Mouse (Mus musculus): ENCODE results near the gene Cabp4. TPM values are rescaled to one million over a fixed set of nuclear protein-coding genes. Genes with fewer than 3 reads are reported as not detected.
A peak's percentile ranks its signal among the peaks of the same experiment; 100 is the strongest.
"Not testable (repeated sequence)": the region's sequence is repeated elsewhere in the genome, so short reads cannot be mapped to it uniquely, and the experiment has no call there.

The Cabp4 gene
- polyA plus RNA-seq, 1 experiment, result 0.05 TPM

DNA sequence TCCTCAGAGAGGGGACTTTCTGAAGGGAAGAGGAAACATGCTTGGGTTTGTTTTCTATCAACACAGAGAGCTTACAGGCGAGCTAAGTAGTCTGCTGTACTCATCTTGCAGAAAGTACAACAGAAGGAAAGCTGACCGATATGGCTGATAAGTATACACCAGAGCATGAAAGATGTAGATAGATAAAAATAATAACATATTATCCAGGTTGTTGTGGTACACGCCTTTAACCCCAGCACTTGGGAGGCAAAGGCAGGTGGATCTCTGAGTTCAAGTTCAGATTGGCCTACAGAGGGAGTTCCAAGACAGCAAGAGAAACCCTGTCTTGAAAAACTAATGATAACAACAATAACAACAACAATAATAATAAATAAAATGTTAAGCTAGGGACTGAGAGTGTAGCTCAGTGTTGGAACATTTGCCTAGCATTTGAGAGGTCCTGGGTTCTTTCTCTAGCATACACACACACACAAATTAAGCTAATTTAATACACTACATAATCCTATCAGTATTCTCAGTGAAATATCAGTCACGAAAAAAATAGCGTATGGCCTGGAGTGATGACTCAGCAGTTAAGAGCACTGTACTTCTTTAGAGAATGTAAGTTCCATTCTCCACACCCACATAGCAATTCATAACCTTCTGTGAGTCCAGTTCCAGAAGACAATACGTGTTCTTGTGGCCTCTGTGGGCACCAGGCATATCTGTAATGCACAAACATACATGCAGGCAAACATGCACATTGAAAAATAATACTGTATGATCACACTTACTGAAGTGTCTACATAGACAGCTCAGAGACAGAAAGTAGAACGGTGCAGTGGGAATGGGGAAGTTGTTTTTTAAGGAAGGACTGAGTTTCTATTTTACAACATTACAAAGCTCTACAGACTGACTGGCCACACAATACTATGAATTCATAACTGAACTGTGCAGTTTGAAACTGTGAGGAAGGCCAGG is 21.1 kb downstream of the Cabp4 start:
- peaks cover 81% of the 10 kb centered on the region for H3K4me1 ChIP-seq (ENCODE audit: control insufficient read depth)
- H3K9me3 ChIP-seq (ENCODE audit: control insufficient read depth, low read length), result peaks cover 4% of the 10 kb centered on the region
- no peaks in the 10 kb centered on the region for H3K27me3 ChIP-seq (ENCODE audit: control insufficient read depth)
- no peak overlapping the region for H3K4me3 ChIP-seq (replicated peaks)
- TF ChIP-seq TAL1 (IDR thresholded peaks at IDR 0.05; ENCODE audit: low read length) (no peak), GATA1 (IDR thresholded peaks at IDR 0.05; ENCODE audit: low read length) (no peak)
- peaks cover 29% of the 10 kb centered on the region for H3K36me3 ChIP-seq (ENCODE audit: control insufficient read depth)

DNA sequence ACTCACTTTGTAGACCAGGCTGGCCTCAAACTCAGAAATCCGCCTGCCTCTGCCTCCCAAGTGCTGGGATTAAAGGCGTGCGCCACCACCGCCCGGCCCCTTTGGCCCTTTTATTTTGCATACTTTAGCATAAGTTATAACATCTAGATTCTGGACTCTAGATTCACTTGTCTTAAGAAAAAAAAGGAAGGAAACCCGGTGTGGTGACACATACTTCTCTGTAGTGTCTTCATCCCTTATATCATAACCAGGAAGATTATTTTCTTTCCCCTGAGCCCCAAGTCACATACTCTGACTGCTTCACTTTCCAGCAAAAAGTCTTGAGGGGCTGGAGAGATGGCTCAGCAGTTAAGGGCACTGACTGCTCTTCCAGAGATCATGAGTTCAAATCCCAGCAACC is 21.9 kb downstream of the Cabp4 start:
- peaks cover 73% of the 10 kb centered on the region for H3K4me1 ChIP-seq (ENCODE audit: control insufficient read depth)
- not testable (repeated sequence) for H3K9me3 ChIP-seq (ENCODE audit: control insufficient read depth, low read length)

GRCm38 (mm10) chr19:4121097-4121805 is 22.6 kb downstream of the Cabp4 start:
- Histone ChIP-seq H3K36me3 (ENCODE audit: control insufficient read depth) (peaks cover 32% of the 10 kb centered on the region), H3K4me1 (ENCODE audit: control insufficient read depth) (peaks cover 67% of the 10 kb centered on the region), H3K9me3 (ENCODE audit: control insufficient read depth, low read length) (peaks cover 4% of the 10 kb centered on the region), H3K27me3 (ENCODE audit: control insufficient read depth) (no peaks in the 10 kb centered on the region), H3K4me3 (replicated peaks) (peak overlapping the region; percentile 74)
- TF ChIP-seq GATA1 (IDR thresholded peaks at IDR 0.05; ENCODE audit: low read length), result no peak
- no peak for TF ChIP-seq TAL1 (IDR thresholded peaks at IDR 0.05; ENCODE audit: low read length)

More for the DNA sequence above, 21.9 kb downstream of the Cabp4 start:
- H3K4me3 ChIP-seq (replicated peaks); H3K27me3 ChIP-seq (ENCODE audit: control insufficient read depth): not testable (repeated sequence)
- peaks cover 29% of the 10 kb centered on the region for H3K36me3 ChIP-seq (ENCODE audit: control insufficient read depth)

DNA sequence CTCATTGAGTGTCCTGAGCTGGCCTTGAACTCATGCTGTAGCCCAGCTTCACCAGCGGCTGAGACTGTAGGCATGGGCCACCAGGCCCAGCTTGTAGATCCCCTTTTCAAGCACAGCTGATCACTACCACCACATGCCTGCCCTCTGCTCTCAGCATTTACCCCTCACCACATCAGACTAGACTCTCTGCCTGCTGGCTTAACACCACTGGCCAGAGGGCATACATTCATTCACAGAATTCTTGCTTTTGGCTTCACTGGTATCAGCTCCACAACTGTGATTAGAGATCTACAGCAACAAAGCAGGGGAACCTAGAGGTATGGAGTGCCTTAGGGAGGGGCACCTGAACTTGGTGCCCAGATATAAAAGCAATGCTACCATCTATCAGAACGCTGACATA is 23.3 kb downstream of the Cabp4 start:
- no peak for TF ChIP-seq TAL1 (IDR thresholded peaks at IDR 0.05; ENCODE audit: low read length)
- no peak for TF ChIP-seq GATA1 (IDR thresholded peaks at IDR 0.05; ENCODE audit: low read length)
- no peaks in the 10 kb centered on the region for H3K27me3 ChIP-seq (ENCODE audit: control insufficient read depth)
- peaks cover 65% of the 10 kb centered on the region for H3K4me1 ChIP-seq (ENCODE audit: control insufficient read depth)
- H3K4me3 ChIP-seq (replicated peaks), result peak overlapping the region; percentile 74
- peaks cover 4% of the 10 kb centered on the region for H3K9me3 ChIP-seq (ENCODE audit: control insufficient read depth, low read length)
- peaks cover 39% of the 10 kb centered on the region for H3K36me3 ChIP-seq (ENCODE audit: control insufficient read depth)

- H3K36me3 ChIP-seq (ENCODE audit: control insufficient read depth), result peaks cover 45% of the 10 kb centered on the region
- no peak overlapping the region for H3K4me3 ChIP-seq (replicated peaks)
- H3K27me3 ChIP-seq (ENCODE audit: control insufficient read depth), result no peaks in the 10 kb centered on the region
- peaks cover 62% of the 10 kb centered on the region for H3K4me1 ChIP-seq (ENCODE audit: control insufficient read depth)
- peaks cover 4% of the 10 kb centered on the region for H3K9me3 ChIP-seq (ENCODE audit: control insufficient read depth, low read length)
- TF ChIP-seq GATA1 (IDR thresholded peaks at IDR 0.05; ENCODE audit: low read length), result no peak
- no peak for TF ChIP-seq TAL1 (IDR thresholded peaks at IDR 0.05; ENCODE audit: low read length)
Observed at GRCm38 (mm10) chr19:4119716-4120487, 23.9 kb downstream of the Cabp4 start.

GRCm38 (mm10) chr19:4118350-4118749 is 25.5 kb downstream of the Cabp4 start:
- H3K9me3 ChIP-seq (ENCODE audit: control insufficient read depth, low read length), result peaks cover 4% of the 10 kb centered on the region
- H3K4me1 ChIP-seq (ENCODE audit: control insufficient read depth), result peaks cover 62% of the 10 kb centered on the region
- no peak overlapping the region for H3K4me3 ChIP-seq (replicated peaks)
- TF ChIP-seq GATA1 (IDR thresholded peaks at IDR 0.05; ENCODE audit: low read length) (no peak), TAL1 (IDR thresholded peaks at IDR 0.05; ENCODE audit: low read length) (no peak)
- no peaks in the 10 kb centered on the region for H3K27me3 ChIP-seq (ENCODE audit: control insufficient read depth)
- peaks cover 61% of the 10 kb centered on the region for H3K36me3 ChIP-seq (ENCODE audit: control insufficient read depth)

- no peak for TF ChIP-seq GATA1 (IDR thresholded peaks at IDR 0.05; ENCODE audit: low read length)
- TF ChIP-seq TAL1 (IDR thresholded peaks at IDR 0.05; ENCODE audit: low read length), result no peak
- peaks cover 74% of the 10 kb centered on the region for H3K36me3 ChIP-seq (ENCODE audit: control insufficient read depth)
Observed at GRCm38 (mm10) chr19:4117006-4117405, 26.8 kb downstream of the Cabp4 start.

GRCm38 (mm10) chr19:4115816-4116215 is 28.0 kb downstream of the Cabp4 start:
- H3K4me3 ChIP-seq (replicated peaks), result no peak overlapping the region
- peaks cover 44% of the 10 kb centered on the region for H3K4me1 ChIP-seq (ENCODE audit: control insufficient read depth)
- peaks cover 83% of the 10 kb centered on the region for H3K36me3 ChIP-seq (ENCODE audit: control insufficient read depth)

More at GRCm38 (mm10) chr19:4117006-4117405, 26.8 kb downstream of the Cabp4 start:
- Histone ChIP-seq H3K9me3 (ENCODE audit: control insufficient read depth, low read length) (peaks cover 4% of the 10 kb centered on the region), H3K4me3 (replicated peaks) (no peak overlapping the region), H3K4me1 (ENCODE audit: control insufficient read depth) (peaks cover 56% of the 10 kb centered on the region), H3K27me3 (ENCODE audit: control insufficient read depth) (no peaks in the 10 kb centered on the region)

More at GRCm38 (mm10) chr19:4115816-4116215, 28.0 kb downstream of the Cabp4 start:
- no peaks in the 10 kb centered on the region for H3K27me3 ChIP-seq (ENCODE audit: control insufficient read depth)
- H3K9me3 ChIP-seq (ENCODE audit: control insufficient read depth, low read length), result peaks cover under 1% of the 10 kb centered on the region; the same call in 1 of the 2 replicates
- no peak for TF ChIP-seq GATA1 (IDR thresholded peaks at IDR 0.05; ENCODE audit: low read length)
- no peak for TF ChIP-seq TAL1 (IDR thresholded peaks at IDR 0.05; ENCODE audit: low read length)
